Mouse (Mus musculus) left cerebral cortex, adult 18-20 months (tissue): ENCODE results near the gene Olfr665. TPM values are rescaled to one million over a fixed set of nuclear protein-coding genes. Genes with fewer than 3 reads are reported as not detected.
"Not testable (repeated sequence)": the region's sequence is repeated elsewhere in the genome, so short reads cannot be mapped to it uniquely, and the experiment has no call there.

Experiments used
- DNase-seq, 2 experiments: peaks; one replicate each; pipeline ENCODE4 v3.0.0; 2021 to 2022; ENCODE audit warnings: low spot score in 2 of 2, mixed read lengths in 1 of 2
- long read RNA-seq, 2 experiments: library from polyadenylated mRNA; stranded (forward); transcript quantifications; one replicate each; pipeline ENCODE4 v2.0.0; 2021
- total RNA-seq, 2 experiments: library from RNA; stranded (reverse); gene quantifications; 2 replicates each; pipeline ENCODE4 v1.2.3; 2021

Gene Olfr665
- total RNA-seq = not detected
- long read RNA-seq, experiment 1 = 0 reads
- long read RNA-seq, experiment 2 = 0 reads

DNA sequence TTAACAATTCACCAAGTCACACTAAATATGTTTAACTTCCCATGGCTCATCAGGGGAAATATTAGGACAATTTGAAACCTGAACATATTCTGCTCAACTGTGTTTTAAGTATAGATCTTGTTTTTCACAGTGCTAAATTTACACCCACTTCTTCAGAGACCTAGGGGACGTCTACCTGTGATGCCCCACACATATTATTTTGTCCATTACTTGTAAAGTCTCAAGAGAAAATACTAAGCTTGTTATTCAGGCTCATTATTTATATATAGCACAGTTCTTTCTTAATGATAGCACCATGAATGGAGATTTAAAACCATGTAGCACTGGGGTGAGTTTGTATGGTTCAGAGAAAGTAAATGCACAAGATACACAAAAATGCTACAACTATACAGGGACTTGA is at the start of gene Olfr665:
Gene Olfr665 (plus strand): TSS at position 301 of the 400 bp plus-strand sequence.
- DNase-seq = no peak

- no peak for DNase-seq
Measured at GRCm38 (mm10) chr7:104842503-104842902, 35.3 kb upstream of the Olfr665 start, which contains the start of gene Usp17lb. TSS of gene Usp17lb (minus strand) at chr7:104842603.

DNA sequence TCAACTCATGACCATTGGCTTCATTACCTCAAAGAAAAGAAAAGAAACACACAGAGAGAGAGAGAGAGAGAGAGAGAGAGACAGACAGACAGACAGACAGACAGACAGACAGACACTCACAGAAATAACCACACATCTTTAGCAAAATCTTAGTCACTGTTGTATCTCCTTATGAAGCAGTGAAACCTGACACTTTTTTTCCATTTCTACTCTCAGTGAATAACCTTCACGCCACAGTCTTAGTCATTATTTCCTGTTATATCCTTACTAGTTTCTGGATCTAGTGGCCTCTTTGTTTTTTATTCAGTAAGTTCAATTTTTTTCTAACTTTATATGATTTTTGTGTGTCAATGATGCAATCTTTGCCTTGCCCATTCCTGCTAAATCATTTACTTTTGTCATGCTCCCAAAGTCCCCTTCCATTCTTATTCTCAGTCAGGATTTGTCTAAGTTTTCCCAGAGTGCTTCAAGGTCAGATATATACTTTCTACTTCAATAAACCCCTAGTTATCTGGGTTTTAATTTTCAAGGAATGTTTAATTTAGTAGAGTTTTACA is 34.0 kb upstream of the Olfr665 start:
- DNase-seq = no peak

GRCm38 (mm10) chr7:104851546-104851945 is 26.3 kb upstream of the Olfr665 start:
- DNase-seq = not testable (repeated sequence)

DNA sequence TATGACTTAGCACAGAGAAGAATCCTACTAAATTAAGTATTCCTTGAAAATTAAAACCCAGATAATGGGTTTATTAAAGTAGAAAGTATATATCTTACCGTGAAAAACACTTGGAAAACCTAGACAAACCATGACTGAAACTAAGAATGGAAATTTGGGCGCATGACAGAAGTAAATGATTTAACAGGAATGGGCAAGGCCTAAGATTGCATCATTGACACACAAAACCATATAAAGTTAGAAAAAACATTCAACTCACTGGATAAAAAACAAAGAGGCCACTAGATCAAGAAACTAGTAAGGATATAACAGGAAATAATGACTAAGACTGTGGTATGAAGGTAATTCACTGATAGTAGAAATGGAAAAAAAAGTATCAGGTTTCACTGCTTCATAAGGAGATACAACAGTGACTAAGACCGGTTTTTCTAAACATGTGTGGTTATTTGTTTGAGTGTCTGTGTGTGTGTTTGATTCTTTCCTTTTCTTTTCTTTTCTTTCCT is 22.5 kb upstream of the Olfr665 start:
- no peak for DNase-seq

- DNase-seq = not testable (repeated sequence)
Measured at GRCm38 (mm10) chr7:104856709-104857108, 21.1 kb upstream of the Olfr665 start, which contains the start of gene Usp17la. TSS of gene Usp17la (plus strand) at chr7:104857009.

- DNase-seq = no peak
Measured at GRCm38 (mm10) chr7:104857683-104858082, 20.1 kb upstream of the Olfr665 start.

DNA sequence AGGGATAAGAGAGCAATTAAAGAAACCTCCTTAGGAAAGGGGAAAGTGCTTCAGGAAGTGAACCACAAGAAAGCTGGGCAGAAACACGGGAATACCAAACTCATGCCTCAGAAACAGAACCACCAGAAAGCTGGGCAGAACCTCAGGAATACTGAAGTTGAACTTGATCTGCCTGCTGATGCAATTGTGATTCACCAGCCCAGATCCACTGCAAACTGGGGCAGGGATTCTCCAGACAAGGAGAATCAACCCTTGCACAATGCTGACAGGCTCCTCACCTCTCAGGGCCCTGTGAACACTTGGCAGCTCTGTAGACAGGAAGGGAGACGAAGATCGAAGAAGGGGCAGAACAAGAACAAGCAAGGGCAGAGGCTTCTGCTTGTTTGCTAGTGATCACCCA is 16.4 kb upstream of the Olfr665 start:
- no peak for DNase-seq

GRCm38 (mm10) chr7:104895852-104896251 is 18.0 kb downstream of the Olfr665 start, which contains the start of gene Olfr666:
TSS of gene Olfr666 (minus strand) at chr7:104895952.
- no peak for DNase-seq

GRCm38 (mm10) chr7:104921382-104921781 is 43.6 kb downstream of the Olfr665 start, which contains the start of gene Olfr667:
TSS of gene Olfr667 (minus strand) at chr7:104921482.
- no peak for DNase-seq

DNA sequence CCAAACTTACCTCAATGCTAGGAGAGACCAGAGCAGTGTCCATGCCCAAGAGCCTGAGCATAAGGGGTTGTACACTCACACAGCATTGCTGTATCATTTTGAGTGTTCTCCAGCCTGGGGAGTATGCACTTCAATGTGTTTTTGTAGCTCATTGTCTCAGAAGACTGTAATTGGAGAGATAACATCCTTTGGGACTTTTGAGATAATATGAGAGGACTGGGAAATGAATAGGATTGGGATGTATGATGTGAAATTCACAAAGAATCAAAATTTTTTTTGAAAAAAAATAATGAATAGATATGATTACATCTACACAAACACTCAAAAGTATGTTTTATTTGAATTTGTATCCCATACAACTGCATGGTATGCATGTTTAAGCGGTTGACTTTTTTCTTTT is 50.1 kb downstream of the Olfr665 start, which contains the start of gene Olfr668:
Gene Olfr668 (minus strand): TSS at position 101 of the 400 bp plus-strand sequence.
- no peak for DNase-seq

Other genes with a start within 250 kb of the Olfr665 start
- gene Olfr658, start 230.7 kb upstream of the Olfr665 start, total RNA-seq = not detected
- not detected for gene Olfr659, start 211.3 kb upstream of the Olfr665 start, total RNA-seq
- not detected for gene Olfr661, start 191.5 kb upstream of the Olfr665 start, total RNA-seq
- gene Usp17le, start 100.6 kb upstream of the Olfr665 start, total RNA-seq = not detected
- gene Usp17lb, start 35.4 kb upstream of the Olfr665 start, total RNA-seq = not detected
- not detected for gene Usp17la, start 21.0 kb upstream of the Olfr665 start, total RNA-seq
- gene Olfr666, start 17.9 kb downstream of the Olfr665 start, total RNA-seq = not detected
- gene Olfr667, start 43.5 kb downstream of the Olfr665 start, total RNA-seq = not detected
- gene Olfr668, start 50.0 kb downstream of the Olfr665 start, total RNA-seq = not detected
- not detected for gene Olfr669, start 56.2 kb downstream of the Olfr665 start, total RNA-seq
- gene Olfr670, start 84.6 kb downstream of the Olfr665 start, total RNA-seq = not detected
- not detected for gene Olfr671, start 101.1 kb downstream of the Olfr665 start, total RNA-seq
- gene Olfr672, start 124.0 kb downstream of the Olfr665 start, total RNA-seq = not detected
- not detected for gene Olfr675, start 150.4 kb downstream of the Olfr665 start, total RNA-seq
- gene Olfr676, start 154.7 kb downstream of the Olfr665 start, total RNA-seq = not detected
- gene Olfr677, start 173.3 kb downstream of the Olfr665 start, total RNA-seq = not detected
- gene Olfr678, start 186.4 kb downstream of the Olfr665 start, total RNA-seq = not detected
- gene Olfr679, start 203.2 kb downstream of the Olfr665 start, total RNA-seq = not detected
- gene Olfr680-ps1, start 214.8 kb downstream of the Olfr665 start, total RNA-seq = not detected
- gene Olfr681, start 238.8 kb downstream of the Olfr665 start, total RNA-seq = not detected